Mouse (Mus musculus): ENCODE measurements around the gene Sap30bp. TPM values are rescaled to one million over a fixed set of nuclear protein-coding genes. Genes with fewer than 3 reads are reported as not detected.

The Sap30bp gene
- polyA plus RNA-seq, 1 experiment = not detected

DNA sequence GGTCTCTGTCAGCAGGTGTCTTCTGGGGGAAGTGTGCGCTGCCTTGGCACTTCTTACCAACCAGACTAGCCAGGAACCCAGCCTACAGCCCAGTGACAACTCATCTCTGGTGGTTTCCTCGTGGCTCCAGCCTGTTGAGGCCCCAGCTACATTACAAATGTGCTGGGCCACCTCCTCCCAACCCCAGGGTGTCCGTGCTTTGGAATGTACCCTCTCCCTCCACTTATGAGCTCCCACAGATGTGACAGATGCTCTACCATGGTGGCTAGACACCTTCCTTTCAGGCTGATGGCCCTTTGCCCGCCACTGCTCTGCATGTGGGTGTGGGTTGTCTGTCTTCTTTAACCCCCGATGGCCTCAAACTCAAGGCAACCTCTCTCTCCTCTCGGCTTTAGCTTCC, 68.6 kb downstream of the Sap30bp start:
- WGBS = 76% methylated on average over 6 of the region's 6 CpGs
- peaks cover 11% of the 10 kb centered on the region for H3K4me1 ChIP-seq (ENCODE audit: control insufficient read depth, insufficient read depth, low read length)
- no peak for TF ChIP-seq CTCF (IDR thresholded peaks at IDR 0.05; ENCODE audit: insufficient read depth, low read depth, low read length)
- no peak for TF ChIP-seq POLR2A (IDR thresholded peaks at IDR 0.05; ENCODE audit: insufficient read depth, low read depth, low read length)
- H3K4me3 ChIP-seq (ENCODE audit: insufficient read depth, low read depth, low read length) = no peak overlapping the region
- no peak overlapping the region for H3K27ac ChIP-seq (ENCODE audit: insufficient read depth, low read depth, low read length)

DNA sequence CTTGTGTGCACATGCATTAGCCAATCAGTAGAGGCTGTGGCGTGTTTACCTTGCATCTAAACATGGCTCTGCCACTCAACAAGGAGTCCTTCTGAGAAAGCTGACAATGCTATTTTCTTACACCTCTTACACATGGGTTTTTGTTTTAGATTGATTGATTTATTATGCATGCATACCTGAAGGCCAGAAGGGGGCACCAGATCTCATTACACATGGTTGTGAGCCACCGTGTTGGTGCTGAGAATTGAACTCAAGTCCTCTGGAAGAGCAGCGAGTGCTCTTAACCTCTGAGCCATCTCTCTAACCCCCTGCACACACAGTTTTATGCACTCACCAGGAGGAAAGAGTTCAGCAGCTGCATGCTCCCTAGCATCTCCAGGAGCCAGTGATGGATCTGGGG, 69.8 kb downstream of the Sap30bp start:
- no peak for TF ChIP-seq POLR2A (IDR thresholded peaks at IDR 0.05; ENCODE audit: insufficient read depth, low read depth, low read length)
- TF ChIP-seq CTCF (IDR thresholded peaks at IDR 0.05; ENCODE audit: insufficient read depth, low read depth, low read length) = no peak
- Histone ChIP-seq H3K4me1 (ENCODE audit: control insufficient read depth, insufficient read depth, low read length) (peaks cover 11% of the 10 kb centered on the region), H3K27ac (ENCODE audit: insufficient read depth, low read depth, low read length) (no peak overlapping the region), H3K4me3 (ENCODE audit: insufficient read depth, low read depth, low read length) (no peak overlapping the region)
- WGBS = 85% methylated on average over 3 of the region's 3 CpGs

DNA sequence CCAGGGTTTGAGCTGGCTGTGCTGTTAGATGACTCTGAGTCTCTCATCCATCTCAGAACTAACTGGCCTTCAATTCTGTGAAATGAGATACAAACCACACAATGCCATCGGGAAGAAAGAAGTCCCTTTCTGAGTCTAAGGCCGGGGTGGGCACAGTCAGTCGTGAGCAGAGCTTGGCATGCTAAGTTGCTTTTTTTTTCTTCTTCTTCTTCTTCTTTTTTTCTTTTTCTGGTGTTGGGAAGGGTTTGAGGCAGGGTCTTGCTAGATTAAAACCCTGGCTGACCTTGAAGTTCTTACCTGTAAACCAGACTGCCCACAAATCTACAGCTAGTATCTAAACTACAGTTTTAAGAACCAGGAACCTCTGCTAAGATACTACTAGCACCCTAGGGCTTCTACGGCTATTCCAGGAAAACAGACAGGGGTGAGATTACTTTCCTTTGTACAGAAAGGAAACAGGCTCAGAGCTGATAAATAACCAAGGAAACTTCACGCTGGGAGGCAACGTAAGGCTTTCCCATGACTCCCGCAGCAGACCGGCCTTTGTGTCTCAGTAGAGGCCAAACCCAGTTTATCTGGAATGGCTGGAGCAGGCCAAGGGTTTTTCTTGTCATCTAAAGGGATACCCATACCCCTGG, 71.2 kb downstream of the Sap30bp start:
- TF ChIP-seq CTCF (IDR thresholded peaks at IDR 0.05; ENCODE audit: insufficient read depth, low read depth, low read length) = no peak
- no peak for TF ChIP-seq POLR2A (IDR thresholded peaks at IDR 0.05; ENCODE audit: insufficient read depth, low read depth, low read length)
- Histone ChIP-seq H3K27ac (ENCODE audit: insufficient read depth, low read depth, low read length) (no peak overlapping the region), H3K4me1 (ENCODE audit: control insufficient read depth, insufficient read depth, low read length) (peaks cover 11% of the 10 kb centered on the region), H3K4me3 (ENCODE audit: insufficient read depth, low read depth, low read length) (peak overlapping the region; percentile 43)
- 29% methylated on average over 8 of the region's 8 CpGs for WGBS

DNA sequence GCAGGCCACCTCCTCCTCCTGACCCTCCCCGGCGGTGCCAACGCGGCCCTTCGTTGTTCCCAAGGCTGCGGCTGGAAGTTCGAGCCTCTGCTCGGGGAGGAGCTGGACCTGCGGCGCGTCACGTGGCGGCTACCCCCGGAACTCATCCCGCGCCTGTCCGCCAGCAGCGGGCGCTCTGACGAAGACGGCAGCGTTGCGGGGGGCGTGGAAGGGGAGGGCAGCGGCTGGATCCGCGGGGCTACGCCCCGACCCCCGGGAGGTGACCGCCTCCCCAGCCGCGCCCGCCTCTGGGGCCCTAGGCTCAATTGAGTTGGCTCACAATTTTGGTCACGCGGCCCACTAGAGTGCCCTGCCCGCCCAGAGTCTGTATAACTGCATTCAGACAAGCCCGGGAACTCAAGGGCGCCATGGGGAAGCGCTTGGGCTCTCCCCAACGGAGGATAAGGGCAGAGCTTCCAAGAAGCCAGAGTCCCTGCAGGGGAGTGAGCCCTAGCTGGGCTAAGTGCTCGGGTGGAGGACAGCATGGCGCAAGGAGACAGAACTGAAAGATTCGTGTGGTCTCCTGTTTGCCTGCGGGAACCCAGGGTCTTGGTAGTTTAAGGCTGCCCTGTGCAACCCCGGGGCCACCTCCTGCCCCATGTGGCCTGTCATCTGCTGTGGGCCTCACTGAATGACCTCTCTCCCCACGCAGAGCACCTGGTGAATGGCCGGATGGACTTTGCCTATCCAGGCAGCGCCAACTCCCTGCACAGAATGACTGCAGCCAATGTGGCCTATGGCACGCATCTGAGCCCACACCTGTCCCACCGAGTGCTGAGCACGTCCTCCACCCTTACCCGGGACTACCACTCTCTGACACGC, 72.0 kb downstream of the Sap30bp start:
- H3K27ac ChIP-seq (ENCODE audit: insufficient read depth, low read depth, low read length) = no peak overlapping the region
- TF ChIP-seq CTCF (IDR thresholded peaks at IDR 0.05; ENCODE audit: insufficient read depth, low read depth, low read length) = peak; percentile 10; the same call in 1 of the 2 replicates
- no peak; the same call in 1 of the 2 replicates for TF ChIP-seq POLR2A (IDR thresholded peaks at IDR 0.05; ENCODE audit: insufficient read depth, low read depth, low read length)
- peaks cover 11% of the 10 kb centered on the region for H3K4me1 ChIP-seq (ENCODE audit: control insufficient read depth, insufficient read depth, low read length)
- WGBS = 6% methylated on average over 54 of the region's 54 CpGs
- H3K4me3 ChIP-seq (ENCODE audit: insufficient read depth, low read depth, low read length) = peak overlapping the region; percentile 43

DNA sequence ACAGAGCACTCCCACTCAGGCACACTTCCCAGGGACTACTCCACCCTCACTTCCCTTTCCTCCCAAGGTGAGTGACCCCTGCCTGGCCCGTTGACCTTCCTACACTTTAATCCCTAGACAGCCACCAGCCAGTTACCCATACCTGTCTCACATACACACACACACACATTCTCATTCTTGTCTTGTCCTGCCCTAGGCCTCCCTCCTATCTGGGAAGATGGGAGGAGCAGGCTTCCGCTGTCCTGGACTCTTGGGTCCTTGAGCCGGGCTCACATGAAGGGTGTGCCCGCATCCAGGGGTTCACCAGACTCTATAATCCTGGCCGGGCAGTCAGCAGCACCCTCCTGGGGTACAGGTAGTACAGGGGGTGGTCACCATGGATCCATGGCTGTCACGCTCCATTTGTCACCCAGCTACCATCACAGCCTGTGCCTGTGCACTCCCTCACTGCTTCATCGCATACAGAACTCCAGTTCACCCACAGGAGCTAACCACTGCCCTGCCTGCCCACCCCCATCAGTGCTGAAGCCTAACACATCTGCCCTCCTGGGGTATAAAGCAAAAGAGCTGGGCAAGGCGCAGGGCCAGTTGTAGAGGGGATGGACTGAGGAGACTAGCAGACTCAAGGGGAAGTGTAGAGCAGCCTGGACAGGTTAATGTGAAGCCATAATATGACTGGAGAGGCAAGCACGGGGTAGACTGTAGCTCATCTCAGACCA, 72.8 kb downstream of the Sap30bp start:
- H3K27ac ChIP-seq (ENCODE audit: insufficient read depth, low read depth, low read length) = no peak overlapping the region
- 76% methylated on average over 9 of the region's 9 CpGs for WGBS
- TF ChIP-seq CTCF (IDR thresholded peaks at IDR 0.05; ENCODE audit: insufficient read depth, low read depth, low read length) (no peak), POLR2A (IDR thresholded peaks at IDR 0.05; ENCODE audit: insufficient read depth, low read depth, low read length) (no peak)

DNA sequence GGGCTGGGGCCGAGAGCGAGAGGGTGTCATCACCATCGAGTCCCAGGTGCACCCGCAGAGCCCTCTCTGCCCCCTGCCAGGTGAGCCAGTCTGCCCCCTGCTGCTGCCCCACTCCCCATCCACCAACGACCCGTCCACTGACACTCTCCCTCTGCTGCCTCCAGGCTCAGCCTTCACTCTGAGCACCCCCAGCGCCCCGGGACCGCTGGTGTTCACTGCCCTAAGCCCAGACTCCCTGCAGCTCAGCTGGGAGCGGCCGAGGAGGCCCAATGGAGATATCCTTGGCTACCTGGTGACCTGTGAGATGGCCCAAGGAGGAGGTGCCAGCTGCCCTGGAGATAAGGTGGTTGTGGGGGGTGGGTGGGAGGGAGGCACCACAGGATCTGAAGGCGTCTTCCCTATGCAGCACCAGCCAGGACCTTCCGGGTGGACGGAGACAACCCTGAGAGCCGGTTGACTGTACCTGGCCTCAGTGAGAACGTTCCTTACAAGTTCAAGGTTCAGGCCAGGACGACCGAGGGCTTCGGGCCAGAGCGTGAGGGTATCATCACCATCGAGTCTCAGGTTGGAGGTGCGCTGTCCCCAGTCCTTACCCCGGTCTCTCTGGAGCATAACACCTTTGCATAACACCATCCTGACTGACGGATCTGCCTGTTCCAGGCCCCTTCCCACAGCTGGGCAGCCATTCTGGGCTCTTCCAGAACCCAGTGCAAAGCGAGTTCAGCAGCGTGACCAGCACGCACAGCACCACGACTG, 74.2 kb downstream of the Sap30bp start:
- Histone ChIP-seq H3K4me3 (ENCODE audit: insufficient read depth, low read depth, low read length) (no peak overlapping the region), H3K4me1 (ENCODE audit: control insufficient read depth, insufficient read depth, low read length) (peaks cover 16% of the 10 kb centered on the region), H3K27ac (ENCODE audit: insufficient read depth, low read depth, low read length) (no peak overlapping the region)
- no peak for TF ChIP-seq CTCF (IDR thresholded peaks at IDR 0.05; ENCODE audit: insufficient read depth, low read depth, low read length)
- TF ChIP-seq POLR2A (IDR thresholded peaks at IDR 0.05; ENCODE audit: insufficient read depth, low read depth, low read length) = no peak
- WGBS = 90% methylated on average over 28 of the region's 28 CpGs

More for the DNA sequence above, 72.8 kb downstream of the Sap30bp start:
- Histone ChIP-seq H3K4me1 (ENCODE audit: control insufficient read depth, insufficient read depth, low read length) (peaks cover 11% of the 10 kb centered on the region), H3K4me3 (ENCODE audit: insufficient read depth, low read depth, low read length) (no peak overlapping the region)

DNA sequence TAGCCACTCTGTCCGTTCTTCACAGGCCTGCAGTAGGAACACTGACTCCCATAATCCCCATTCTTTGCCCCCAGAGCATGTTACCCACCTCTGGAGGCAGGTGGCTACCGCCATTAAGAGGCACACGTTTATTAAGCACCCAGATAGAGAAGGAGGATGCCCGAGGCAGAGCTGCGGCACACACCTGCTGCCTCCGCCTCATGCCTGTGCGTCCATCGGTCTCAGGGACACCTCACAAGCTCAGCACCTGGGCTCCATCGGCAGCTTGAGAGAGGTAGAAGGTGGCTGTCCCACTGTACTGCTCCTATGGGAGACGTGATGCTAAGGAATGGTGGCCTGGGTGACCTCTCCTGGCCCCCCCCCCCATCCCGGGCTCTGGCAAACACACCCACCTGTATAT, 75.3 kb downstream of the Sap30bp start:
- 90% methylated on average over 11 of the region's 11 CpGs for WGBS
- Histone ChIP-seq H3K27ac (ENCODE audit: insufficient read depth, low read depth, low read length) (no peak overlapping the region), H3K4me1 (ENCODE audit: control insufficient read depth, insufficient read depth, low read length) (peaks cover 22% of the 10 kb centered on the region), H3K4me3 (ENCODE audit: insufficient read depth, low read depth, low read length) (no peak overlapping the region)
- TF ChIP-seq CTCF (IDR thresholded peaks at IDR 0.05; ENCODE audit: insufficient read depth, low read depth, low read length) (no peak), POLR2A (IDR thresholded peaks at IDR 0.05; ENCODE audit: insufficient read depth, low read depth, low read length) (no peak)

DNA sequence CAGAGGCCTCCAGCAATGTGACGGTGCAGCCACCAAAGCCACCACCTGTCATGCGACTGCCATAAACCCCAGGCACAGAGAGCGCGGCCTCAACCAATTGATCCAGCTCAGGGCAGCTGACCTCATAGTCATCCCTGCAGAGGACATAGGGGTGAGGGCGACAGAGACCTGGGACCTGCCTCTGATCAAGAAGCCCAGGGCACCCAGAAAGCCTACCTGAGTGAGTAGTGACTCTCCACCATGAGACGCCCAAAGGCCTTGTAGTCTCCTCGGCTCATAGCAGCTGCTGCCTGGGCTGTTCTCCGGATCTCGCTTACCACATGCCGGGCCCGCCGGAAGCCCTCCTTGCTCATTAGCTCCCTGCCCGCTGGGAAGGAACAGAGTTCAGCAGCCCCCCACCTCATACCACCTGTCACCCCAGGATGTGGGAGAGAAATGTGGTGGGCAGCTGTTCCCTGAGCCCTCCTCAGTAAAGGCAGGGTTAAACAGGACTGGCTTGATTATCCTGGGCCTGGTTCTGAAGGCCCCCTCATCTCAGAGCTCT, 75.8 kb downstream of the Sap30bp start:
- no peak overlapping the region for H3K4me3 ChIP-seq (ENCODE audit: insufficient read depth, low read depth, low read length)
- H3K27ac ChIP-seq (ENCODE audit: insufficient read depth, low read depth, low read length) = no peak overlapping the region
- H3K4me1 ChIP-seq (ENCODE audit: control insufficient read depth, insufficient read depth, low read length) = peaks cover 22% of the 10 kb centered on the region
- WGBS = 93% methylated on average over 13 of the region's 13 CpGs
- TF ChIP-seq CTCF (IDR thresholded peaks at IDR 0.05; ENCODE audit: insufficient read depth, low read depth, low read length) (no peak), POLR2A (IDR thresholded peaks at IDR 0.05; ENCODE audit: insufficient read depth, low read depth, low read length) (no peak)

Measured in olfactory bulb, adult 2 months (tissue).